Mouse (Mus musculus) heart, postnatal 14 days (tissue): ENCODE measurements at regions not wholly inside any gene's neighbourhood (a gene's known extent, or its start where the extent isn't known, plus 50 kb on each side); places are given as distances from the start of the nearest gene placed in this dataset.
A peak's percentile ranks its signal among the peaks of the same experiment; 100 is the strongest.
"Not testable (repeated sequence)": the region's sequence is repeated elsewhere in the genome, so short reads cannot be mapped to it uniquely, and the experiment has no call there.

Experiments
- DNase-seq, 2 experiments: peaks; one replicate each; pipeline ENCODE4 v3.0.0; 2021 to 2022
- intact Hi-C: fragments of 180-260 bp; cut with DNase I; formaldehyde crosslinking; loops from one replicate; pipeline ENCODE4 v1.15.1; 2025

DNA sequence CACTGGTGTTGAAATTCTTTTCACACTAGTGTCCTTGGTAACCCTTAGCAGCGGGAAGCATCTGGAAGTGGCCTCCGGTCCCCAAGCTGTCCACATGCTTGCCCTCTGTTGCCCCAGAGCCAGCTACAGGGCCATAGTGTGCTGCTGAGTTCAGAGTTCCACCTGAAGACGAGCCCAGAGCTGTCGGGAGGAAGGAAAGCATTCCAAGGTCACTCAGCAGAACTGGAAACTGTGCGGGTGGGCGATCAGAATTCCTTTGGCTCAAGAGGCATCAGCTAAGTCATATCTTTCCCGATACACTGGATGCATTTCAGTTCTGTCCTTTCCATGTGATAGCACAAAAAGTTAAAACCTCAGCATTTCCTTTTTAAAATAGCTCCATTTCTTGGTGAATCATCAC is 170.6 kb upstream of the Gm10306 start:
- intact Hi-C loops, result no loop called here
- no peak for DNase-seq

DNA sequence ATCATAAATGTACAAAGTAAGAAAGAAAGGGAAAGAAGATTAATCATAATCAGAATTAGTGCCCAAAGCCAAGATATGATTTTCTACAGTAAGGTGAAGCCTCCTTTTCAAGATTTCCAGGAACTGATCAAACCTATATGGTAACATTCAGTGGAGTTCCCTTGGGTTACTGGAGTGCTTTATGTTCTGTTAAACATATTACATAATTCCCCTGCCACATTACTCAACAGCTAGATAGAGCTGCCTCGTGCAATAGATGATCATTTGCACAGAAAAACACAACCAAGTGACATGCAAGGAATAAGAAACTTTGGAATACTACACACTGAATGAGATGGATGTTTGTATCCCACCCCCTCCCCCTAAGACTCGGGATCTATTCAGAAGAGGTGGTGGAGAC is 168.0 kb upstream of the Gm10306 start:
- intact Hi-C loops, result no loop called here
- no peak for DNase-seq

DNA sequence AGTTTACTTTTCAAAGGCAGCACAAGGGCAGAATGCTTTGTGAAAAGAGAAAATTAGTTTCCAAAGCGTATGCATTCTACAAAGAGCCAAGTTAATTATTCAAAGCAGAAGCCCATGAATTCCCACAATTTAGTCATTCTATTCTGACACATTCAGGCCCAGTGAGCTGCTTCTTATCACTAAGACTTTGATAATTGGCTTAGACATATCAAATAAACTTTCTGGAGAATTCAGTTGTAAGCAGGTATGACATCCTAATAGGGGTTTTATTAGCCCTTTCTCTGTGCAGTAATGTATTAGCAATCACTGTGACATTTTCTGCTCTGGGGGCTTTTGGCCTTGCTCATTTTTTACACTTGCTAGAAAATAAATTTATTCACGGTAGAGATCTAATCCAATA is 161.9 kb upstream of the Gm10306 start:
- no peak for DNase-seq

GRCm38 (mm10) chr4:94397284-94397683 is 159.1 kb upstream of the Gm10306 start:
- DNase-seq, result no peak

More for the DNA sequence above, 161.9 kb upstream of the Gm10306 start:
- intact Hi-C loops, result no loop called here

GRCm38 (mm10) chr4:94406922-94407321 is 149.4 kb upstream of the Gm10306 start:
- intact Hi-C loops, result no loop called here
- DNase-seq, result no peak

More at GRCm38 (mm10) chr4:94397284-94397683, 159.1 kb upstream of the Gm10306 start:
- intact Hi-C loops, result no loop called here

DNA sequence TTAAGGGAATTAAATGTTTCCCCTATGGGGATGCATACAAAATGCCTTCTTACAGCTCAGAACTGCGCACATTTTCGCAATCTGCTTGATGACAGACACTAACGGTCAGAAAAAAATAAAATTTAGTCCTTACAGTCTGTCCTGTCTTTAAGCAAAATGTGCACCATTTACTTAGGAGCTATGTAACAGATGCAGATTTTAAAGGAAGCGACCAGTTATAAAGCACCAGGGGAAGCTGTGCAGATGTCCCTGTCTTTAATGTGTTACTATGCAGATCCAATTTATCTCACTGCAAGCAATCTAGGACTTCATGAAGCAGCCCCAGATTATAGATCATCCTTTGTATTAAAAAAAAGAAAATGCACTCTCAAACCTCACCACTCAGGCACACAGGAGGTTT is 148.8 kb upstream of the Gm10306 start:
- DNase-seq, result no peak
- intact Hi-C loops, result no loop called here

GRCm38 (mm10) chr4:94412661-94413060 is 143.7 kb upstream of the Gm10306 start:
- intact Hi-C loops, result no loop called here
- DNase-seq, result no peak

- intact Hi-C loops, DNase-seq: not testable (repeated sequence)
These were observed 130.8 kb upstream of the Gm10306 start for GRCm38 (mm10) chr4:94425525-94425924.

DNA sequence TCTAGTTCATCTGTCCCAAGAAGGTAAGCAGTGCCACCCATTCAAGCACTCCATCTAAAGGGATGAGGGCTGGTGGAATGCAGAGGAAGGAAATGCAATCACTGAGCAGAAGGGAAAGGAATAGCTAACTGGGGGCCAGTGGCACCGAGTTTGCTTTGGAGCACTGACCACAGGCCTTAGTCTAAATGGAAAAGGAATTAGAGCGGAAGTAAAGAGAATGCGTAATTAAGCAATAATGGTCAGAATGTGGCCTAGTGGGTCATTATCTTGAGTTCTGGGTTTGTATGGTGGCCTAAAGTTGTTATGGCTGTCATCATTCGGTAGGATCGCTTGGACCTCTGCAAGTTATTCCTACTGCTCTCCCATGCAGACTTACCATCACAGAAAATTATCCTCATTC is 128.8 kb upstream of the Gm10306 start:
- intact Hi-C loops, result no loop called here
- no peak for DNase-seq

DNA sequence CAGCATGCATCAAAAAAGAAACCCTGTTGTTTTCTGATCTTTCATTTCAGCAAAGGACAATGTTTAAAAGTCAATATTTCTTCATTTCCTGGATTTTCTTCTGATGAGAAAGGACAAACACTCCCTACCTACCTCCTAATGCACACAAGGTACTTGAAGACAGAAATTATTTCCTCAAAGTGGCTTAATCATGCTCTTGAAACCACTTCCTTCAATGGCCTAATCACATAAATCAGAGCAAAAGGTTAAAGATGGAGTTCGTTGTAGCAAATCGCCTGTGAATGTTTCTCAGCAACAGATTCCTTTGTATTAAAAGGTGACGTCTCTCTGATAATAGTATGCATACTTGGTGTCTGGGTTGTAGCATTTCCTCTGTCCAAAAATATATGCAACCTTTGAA is 124.3 kb upstream of the Gm10306 start:
- intact Hi-C loops, result no loop called here
- no peak for DNase-seq

DNA sequence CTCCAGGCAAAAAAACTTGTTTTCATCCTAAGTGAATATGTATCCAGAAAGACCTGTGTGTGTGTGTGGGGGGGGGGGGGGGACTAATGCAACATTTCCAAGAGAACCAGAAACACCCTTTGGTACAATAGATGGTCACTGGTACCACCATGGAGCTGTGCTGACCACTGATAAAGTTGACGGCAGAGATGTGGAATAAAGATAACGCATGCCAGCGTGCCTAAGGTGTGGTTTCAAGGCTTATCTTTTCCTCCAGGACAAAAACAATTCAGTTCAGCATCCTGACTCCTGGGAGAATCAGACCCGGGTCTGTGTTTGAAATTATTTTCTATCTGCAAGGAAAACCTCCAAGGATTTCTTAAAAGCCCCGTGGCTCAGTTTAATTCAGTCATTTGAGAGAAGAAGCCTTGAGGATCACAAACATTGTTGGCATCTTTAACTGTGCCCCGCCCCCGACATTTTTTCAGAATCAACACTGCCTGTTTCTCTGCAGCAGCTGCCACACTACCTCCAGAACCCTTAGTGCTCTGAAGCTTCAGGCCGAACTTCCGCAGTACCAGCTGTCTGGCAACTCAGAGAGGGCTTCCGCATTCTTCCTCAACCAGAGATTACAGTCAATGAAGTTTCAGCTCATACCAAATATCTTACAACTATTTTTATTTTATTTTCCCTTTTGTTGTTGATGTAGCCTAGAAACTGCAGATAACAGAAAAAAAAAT is 118.5 kb upstream of the Gm10306 start:
- intact Hi-C loops, result no loop called here
- DNase-seq, result peak; percentile 2 to 24

- no peak for DNase-seq
- intact Hi-C loops, result no loop called here
These were observed 117.0 kb upstream of the Gm10306 start for GRCm38 (mm10) chr4:94439159-94439836.

DNA sequence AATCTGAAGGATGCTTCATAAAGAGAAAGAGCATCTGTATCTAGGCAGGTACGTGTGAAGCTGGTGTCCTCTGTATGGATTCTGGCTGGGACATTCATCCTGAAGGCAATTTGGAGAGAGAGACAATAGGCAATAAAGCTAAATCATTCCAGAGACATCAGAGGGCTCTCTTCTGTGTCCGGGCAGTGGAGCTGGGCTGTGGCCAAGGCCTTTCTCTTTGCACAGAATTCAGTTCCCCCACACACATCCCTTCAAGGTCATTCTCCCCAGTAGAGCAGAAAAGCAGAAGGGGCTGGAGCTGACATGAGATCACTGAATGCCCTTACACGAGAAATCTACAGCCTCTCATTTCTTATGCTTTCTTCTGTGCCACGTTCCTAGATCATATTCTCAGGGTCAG is 109.7 kb upstream of the Gm10306 start:
- intact Hi-C loops, result no loop called here
- DNase-seq, result no peak
